Mouse (Mus musculus): ENCODE measurements around the gene Iqub. TPM values are rescaled to one million over a fixed set of nuclear protein-coding genes. Genes with fewer than 3 reads are reported as not detected.

The Iqub gene
- polyA plus RNA-seq (2012; rRNA removed): 0.23 and 0.30 TPM in 2 replicates

- no peak for DNase-seq (ENCODE audit: low read depth)
These were observed at the start of gene Iqub for GRCm38 (mm10) chr6:24514552-24515284. Iqub (minus strand) TSS chr6:24515067.

- DNase-seq (ENCODE audit: low read depth): no peak
These were observed 49.2 kb upstream of the Iqub start for GRCm38 (mm10) chr6:24564081-24564480.

GRCm38 (mm10) chr6:24555488-24555887, 40.6 kb upstream of the Iqub start:
- no peak for DNase-seq (ENCODE audit: low read depth)

GRCm38 (mm10) chr6:24554427-24555086, 39.7 kb upstream of the Iqub start:
- no peak for DNase-seq (ENCODE audit: low read depth)

GRCm38 (mm10) chr6:24552046-24552445, 37.2 kb upstream of the Iqub start:
- no peak for DNase-seq (ENCODE audit: low read depth)

GRCm38 (mm10) chr6:24549801-24550200, 34.9 kb upstream of the Iqub start:
- no peak for DNase-seq (ENCODE audit: low read depth)

- DNase-seq (ENCODE audit: low read depth): no peak
These were observed 32.0 kb upstream of the Iqub start for GRCm38 (mm10) chr6:24546716-24547420.

GRCm38 (mm10) chr6:24543119-24543591, 28.3 kb upstream of the Iqub start:
- DNase-seq (ENCODE audit: low read depth): no peak

GRCm38 (mm10) chr6:24542393-24542792, 27.5 kb upstream of the Iqub start:
- DNase-seq (ENCODE audit: low read depth): no peak

- no peak for DNase-seq (ENCODE audit: low read depth)
These were observed 25.2 kb upstream of the Iqub start for GRCm38 (mm10) chr6:24540106-24540505.

GRCm38 (mm10) chr6:24538435-24538834, 23.6 kb upstream of the Iqub start:
- DNase-seq (ENCODE audit: low read depth): no peak

- DNase-seq (ENCODE audit: low read depth): no peak
These were observed 17.9 kb upstream of the Iqub start for GRCm38 (mm10) chr6:24532804-24533203.

- no peak for DNase-seq (ENCODE audit: low read depth)
These were observed 16.0 kb upstream of the Iqub start for GRCm38 (mm10) chr6:24530711-24531420.

- DNase-seq (ENCODE audit: low read depth): no peak
These were observed 15.3 kb upstream of the Iqub start for GRCm38 (mm10) chr6:24530166-24530565.

- DNase-seq (ENCODE audit: low read depth): no peak
These were observed 13.1 kb upstream of the Iqub start, which contains the start of gene Asb15 for GRCm38 (mm10) chr6:24528064-24528243. Asb15 (plus strand) TSS chr6:24528144.

GRCm38 (mm10) chr6:24527155-24528063, 12.5 kb upstream of the Iqub start, which contains the start of gene Ndufa5:
Ndufa5 (minus strand) TSS chr6:24528013.
- DNase-seq (ENCODE audit: low read depth): peak; percentile 77

- DNase-seq (ENCODE audit: low read depth): no peak
These were observed 10.8 kb upstream of the Iqub start for GRCm38 (mm10) chr6:24525705-24526104.

GRCm38 (mm10) chr6:24516197-24516596, 1.3 kb upstream of the Iqub start:
- no peak for DNase-seq (ENCODE audit: low read depth)

GRCm38 (mm10) chr6:24504141-24504540, 10.7 kb downstream of the Iqub start:
- DNase-seq (ENCODE audit: low read depth): no peak

GRCm38 (mm10) chr6:24490341-24490740, 24.5 kb downstream of the Iqub start:
- no peak for DNase-seq (ENCODE audit: low read depth)

- no peak for DNase-seq (ENCODE audit: low read depth)
These were observed 28.3 kb downstream of the Iqub start for GRCm38 (mm10) chr6:24486530-24486929.

Measured in gonadal fat pad, adult 2 months (tissue).